Mouse (Mus musculus) embryonic facial prominence, embryonic 14.5 days (tissue): ENCODE data around the gene Cttnbp2. TPM values are rescaled to one million over a fixed set of nuclear protein-coding genes. Genes with fewer than 3 reads are reported as not detected.

Source experiments
- ATAC-seq: fragments of 200-750 bp; cut with Nextera tagmentation; 2 replicates; pipeline ENCODE4 v1.8.0; 2017; ENCODE audit warnings: low read depth, moderate number of reproducible peaks, moderate TSS enrichment
- DNase-seq: peaks from one replicate; pipeline ENCODE4 v3.0.0-alpha.2; 2015; ENCODE audit warnings: low spot score
- H3K27ac ChIP-seq: fragments of 300-500 bp; sonication (generic); replicated peaks from 2 replicates; pipeline ENCODE4 v1.5.1; 2014; ENCODE audit warnings: low read depth, mild to moderate bottlenecking, low read length, moderate library complexity
- H3K27me3 ChIP-seq: fragments of 300-500 bp; sonication (generic); replicated peaks from 2 replicates; pipeline ENCODE4 v1.6.1; 2014; ENCODE audit warnings: low read length; ENCODE audit not compliant: control insufficient read depth, insufficient read depth
- H3K36me3 ChIP-seq: fragments of 300-500 bp; sonication (generic); 2 replicates; pipeline ENCODE4 v1.6.1; 2014; ENCODE audit warnings: low read length, mixed read lengths; ENCODE audit not compliant: control insufficient read depth, insufficient read depth
- H3K4me1 ChIP-seq: fragments of 300-500 bp; sonication (generic); 2 replicates; pipeline ENCODE4 v1.6.1; 2014; ENCODE audit warnings: antibody characterized with exemption, low read length; ENCODE audit not compliant: control insufficient read depth, insufficient read depth
- H3K4me2 ChIP-seq: fragments of 300-500 bp; sonication (generic); 2 replicates; pipeline ENCODE4 v1.6.1; 2014; ENCODE audit warnings: low read depth, mild to moderate bottlenecking, low read length, moderate library complexity, mixed read lengths
- H3K4me3 ChIP-seq: fragments of 300-500 bp; sonication (generic); 2 replicates; pipeline ENCODE4 v1.5.1; 2014; ENCODE audit warnings: low read depth, mild to moderate bottlenecking, low read length
- H3K9ac ChIP-seq: fragments of 300-500 bp; sonication (generic); 2 replicates; pipeline ENCODE4 v1.6.1; 2014; ENCODE audit warnings: low read depth, mild to moderate bottlenecking, low read length, moderate library complexity, mixed read lengths
- H3K9me3 ChIP-seq: fragments of 300-500 bp; sonication (generic); 2 replicates; pipeline ENCODE4 v1.6.1; 2016; ENCODE audit warnings: low read length; ENCODE audit not compliant: control insufficient read depth
- WGBS: fragments of 180-500 bp; shearing (Covaris S2); extraction: QIAGEN DNeasy Blood & Tissue Kit; methylation state at CpG from one replicate; pipeline ENCODE4 v1.1.7; 2014; 5-methylcytosine and 5-hydroxymethylcytosine counted together
- polyA plus RNA-seq: library from polyadenylated mRNA; unstranded; fragments of >200 nt; fragmentation: Nextera tagmentation; extraction: Ambion mirVana; gene quantifications from 2 replicates; pipeline ENCODE4 v1.2.1, GENCODE M21; 2014

The Cttnbp2 gene
- polyA plus RNA-seq, 1 experiment from 2014 or later, result 14.4 TPM

- Histone ChIP-seq H3K36me3 (no peaks in the 10 kb centered on the region), H3K27ac (peak overlapping the region; percentile 65), H3K4me1 (peaks cover 6% of the 10 kb centered on the region; the same call in 1 of the 2 replicates), H3K4me3 (peak overlapping the region; percentile 78), H3K9ac (peak overlapping the region; percentile 87), H3K4me2 (peak overlapping the region; percentile 87), H3K9me3 (peaks cover under 1% of the 10 kb centered on the region; the same call in 1 of the 2 replicates), H3K27me3 (peaks cover 11% of the 10 kb centered on the region)
- ATAC-seq (peak; percentile 48), DNase-seq (no peak)
- 2% methylated on average over 27 of the region's 28 CpGs for WGBS
Measured at GRCm38 (mm10) chr6:18513611-18514473, 801 bp downstream of the Cttnbp2 start.

- H3K36me3 ChIP-seq, result no peaks in the 10 kb centered on the region
- H3K9ac ChIP-seq, result no peak overlapping the region
- H3K27ac ChIP-seq, result no peak overlapping the region
- no peak for DNase-seq
- no peak overlapping the region for H3K4me3 ChIP-seq
- 60% methylated on average over 6 of the region's 6 CpGs for WGBS
- no peak overlapping the region for H3K4me2 ChIP-seq
- no peaks in the 10 kb centered on the region for H3K9me3 ChIP-seq
- H3K27me3 ChIP-seq, result peaks cover 11% of the 10 kb centered on the region
- peaks cover 6% of the 10 kb centered on the region for H3K4me1 ChIP-seq
- ATAC-seq, result no peak
Measured at GRCm38 (mm10) chr6:18511886-18512285, 2.8 kb downstream of the Cttnbp2 start.

DNA sequence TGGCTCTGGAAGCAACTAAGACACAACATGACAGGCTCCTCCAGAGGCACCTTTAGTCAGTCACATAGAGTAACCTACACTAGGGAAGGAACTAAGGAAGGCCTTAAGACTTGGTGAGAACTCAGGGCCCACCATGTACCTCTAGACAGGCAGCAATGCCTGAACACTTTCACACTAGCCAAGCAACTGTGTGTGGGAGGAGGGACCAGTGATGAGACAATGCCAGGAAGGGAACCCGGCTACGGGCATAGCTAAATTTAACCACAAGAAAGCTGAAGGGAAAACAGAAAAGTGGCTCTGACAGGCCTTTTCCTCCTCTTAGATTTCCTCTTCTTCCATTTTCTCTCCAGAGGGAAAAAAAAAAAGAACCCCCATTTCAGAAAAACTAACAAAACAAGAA, 6.6 kb downstream of the Cttnbp2 start:
- H3K27ac ChIP-seq, result no peak overlapping the region

DNA sequence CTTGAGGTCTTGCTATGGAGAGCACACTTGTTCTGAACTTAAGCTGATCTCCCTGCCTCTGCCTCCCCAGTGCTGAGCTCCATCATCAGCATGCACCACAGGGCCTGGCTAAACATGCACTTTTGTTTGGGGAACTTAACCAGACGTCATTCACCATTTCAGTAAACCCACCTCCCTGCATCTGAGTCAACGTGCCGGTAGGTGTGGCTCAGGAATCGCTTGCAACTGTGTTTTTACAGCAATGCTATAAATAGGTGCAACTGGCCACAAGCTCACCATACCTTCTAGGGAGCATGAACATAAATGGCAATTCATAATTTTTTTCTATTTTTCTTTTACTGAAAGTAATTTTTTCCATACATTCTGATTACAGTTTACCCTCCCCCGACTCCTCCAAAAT, 14.8 kb downstream of the Cttnbp2 start:
- 59% methylated on average over 5 of the region's 5 CpGs for WGBS
- no peaks in the 10 kb centered on the region for H3K27me3 ChIP-seq
- H3K27ac ChIP-seq, result no peak overlapping the region
- no peaks in the 10 kb centered on the region for H3K9me3 ChIP-seq
- no peak overlapping the region for H3K4me2 ChIP-seq
- H3K36me3 ChIP-seq, result no peaks in the 10 kb centered on the region; the same call in 1 of the 2 replicates
- DNase-seq (no peak), ATAC-seq (no peak)
- H3K4me3 ChIP-seq, result no peak overlapping the region
- no peak overlapping the region for H3K9ac ChIP-seq
- no peaks in the 10 kb centered on the region for H3K4me1 ChIP-seq

More for the DNA sequence above, 6.6 kb downstream of the Cttnbp2 start:
- Histone ChIP-seq H3K4me3 (no peak overlapping the region), H3K36me3 (no peaks in the 10 kb centered on the region), H3K9me3 (no peaks in the 10 kb centered on the region), H3K4me1 (peaks cover 2% of the 10 kb centered on the region), H3K27me3 (no peaks in the 10 kb centered on the region), H3K4me2 (no peak overlapping the region), H3K9ac (no peak overlapping the region)
- WGBS, result 38% methylated on average over 2 of the region's 2 CpGs
- no peak for ATAC-seq
- no peak for DNase-seq

DNA sequence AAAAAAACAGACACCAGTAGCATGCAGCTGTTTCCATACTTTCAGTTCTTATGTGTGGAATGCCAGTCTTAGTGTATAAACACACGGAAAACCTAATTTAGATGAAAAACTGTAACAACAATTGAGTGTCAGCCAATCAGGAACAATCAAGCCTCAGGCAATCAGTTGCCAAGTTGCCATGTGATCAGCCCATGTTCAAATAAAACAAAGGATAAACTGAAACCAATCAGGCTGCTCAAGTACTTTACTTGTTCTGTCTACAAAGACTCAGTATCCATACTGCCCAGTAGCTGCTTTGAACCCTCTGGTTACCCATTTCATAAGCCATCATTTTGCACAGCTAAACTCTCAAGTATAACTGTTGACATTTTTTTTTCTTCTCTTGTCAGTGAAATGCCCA, 21.7 kb downstream of the Cttnbp2 start:
- DNase-seq, result peak; percentile 11
- Histone ChIP-seq H3K4me1 (no peaks in the 10 kb centered on the region), H3K27ac (no peak overlapping the region), H3K4me2 (no peak overlapping the region), H3K9ac (no peak overlapping the region), H3K9me3 (no peaks in the 10 kb centered on the region), H3K4me3 (no peak overlapping the region), H3K27me3 (no peaks in the 10 kb centered on the region), H3K36me3 (peaks cover 5% of the 10 kb centered on the region; the same call in 1 of the 2 replicates)
- 40% methylated on average over 1 of the region's 1 CpGs for WGBS
- ATAC-seq, result no peak; the same call in 1 of the 2 replicates

DNA sequence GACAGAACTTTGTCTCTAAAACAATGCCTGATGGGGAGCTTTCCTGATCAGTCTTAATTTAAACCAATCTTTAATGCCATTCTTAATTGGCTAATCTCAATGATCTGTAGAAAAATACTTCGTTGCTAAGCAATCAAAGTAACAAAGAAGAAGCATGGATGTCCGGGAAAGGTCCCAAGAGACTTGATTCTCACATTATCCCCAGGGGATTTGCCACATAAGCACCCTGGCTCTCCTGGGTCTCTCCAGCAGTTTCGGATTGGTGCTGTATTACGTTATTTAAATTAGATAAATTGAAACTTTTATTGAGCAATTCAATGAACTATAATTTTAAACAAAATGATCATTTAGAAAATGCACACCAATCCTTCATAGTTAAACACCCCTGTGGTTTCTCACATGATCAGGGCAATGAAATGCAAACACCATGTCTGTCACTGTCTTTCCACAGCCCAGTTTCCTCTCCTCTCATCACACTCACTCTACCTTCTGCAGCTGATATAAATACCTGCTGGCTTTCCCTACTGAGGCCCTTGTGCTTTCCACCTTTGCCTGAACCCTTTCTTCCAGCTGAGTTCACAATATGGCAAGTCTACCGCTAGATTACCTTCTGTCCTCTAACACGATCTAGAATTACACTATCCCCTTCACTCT, 22.3 kb downstream of the Cttnbp2 start:
- Histone ChIP-seq H3K9me3 (no peaks in the 10 kb centered on the region), H3K9ac (no peak overlapping the region), H3K27ac (no peak overlapping the region), H3K4me3 (no peak overlapping the region), H3K36me3 (peaks cover 5% of the 10 kb centered on the region; the same call in 1 of the 2 replicates), H3K4me2 (no peak overlapping the region), H3K4me1 (no peaks in the 10 kb centered on the region), H3K27me3 (no peaks in the 10 kb centered on the region)
- no peak for DNase-seq
- WGBS, result 52% methylated on average over 6 of the region's 6 CpGs
- peak; percentile 22; the same call in 1 of the 2 replicates for ATAC-seq

DNA sequence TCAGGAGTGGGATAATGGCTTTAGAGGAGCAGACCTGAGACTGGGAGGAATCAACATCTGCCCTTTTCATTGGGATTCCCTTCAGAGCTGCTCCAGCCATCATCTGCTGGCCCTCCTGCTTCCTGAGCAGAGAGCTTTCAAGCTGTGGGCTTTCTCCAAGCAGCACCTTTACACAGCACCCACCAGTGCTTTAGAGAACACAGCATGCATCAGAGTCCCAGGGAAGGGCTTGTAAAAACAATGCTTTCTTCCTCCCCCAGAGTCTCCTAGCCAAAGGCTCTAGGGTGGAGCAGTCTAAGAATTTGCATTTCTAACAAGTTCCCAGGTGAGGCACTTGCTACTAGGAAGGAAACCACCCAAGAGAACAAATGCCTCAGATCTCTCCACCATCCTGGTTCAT, 29.6 kb downstream of the Cttnbp2 start:
- H3K27me3 ChIP-seq, result no peaks in the 10 kb centered on the region
- H3K4me3 ChIP-seq, result no peak overlapping the region
- no peak overlapping the region for H3K27ac ChIP-seq
- no peaks in the 10 kb centered on the region for H3K36me3 ChIP-seq
- no peaks in the 10 kb centered on the region for H3K9me3 ChIP-seq
- ATAC-seq, result no peak
- no peak overlapping the region for H3K4me2 ChIP-seq
- DNase-seq, result no peak
- 0 out of 2 replicates have a peak, but pooled peaks cover 5% of the 10 kb centered on the region for H3K4me1 ChIP-seq
- no peak overlapping the region for H3K9ac ChIP-seq

DNA sequence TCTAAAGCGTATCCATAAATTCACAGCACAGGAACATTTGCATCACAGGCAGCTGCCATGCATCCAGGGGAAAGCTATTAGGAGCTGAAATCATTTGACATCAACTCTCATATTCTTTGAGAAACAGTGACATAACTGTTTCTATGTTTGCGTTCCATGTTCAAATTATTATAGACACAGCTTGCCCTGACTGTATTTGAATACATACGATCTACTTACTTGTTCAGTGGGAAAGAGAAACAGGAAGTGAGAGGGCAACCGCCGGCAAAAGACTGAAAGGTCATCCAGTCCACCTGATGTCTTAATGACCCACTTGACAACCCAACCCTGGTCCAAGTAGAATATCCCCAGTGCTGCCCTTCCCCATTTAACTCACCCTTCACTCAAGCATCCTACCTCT, 30.6 kb downstream of the Cttnbp2 start:
- Histone ChIP-seq H3K36me3 (no peaks in the 10 kb centered on the region), H3K4me2 (no peak overlapping the region), H3K4me3 (no peak overlapping the region), H3K9me3 (no peaks in the 10 kb centered on the region), H3K4me1 (0 out of 2 replicates have a peak, but pooled peaks cover 5% of the 10 kb centered on the region), H3K9ac (no peak overlapping the region), H3K27me3 (no peaks in the 10 kb centered on the region), H3K27ac (no peak overlapping the region)
- WGBS, result 75% methylated on average over 5 of the region's 5 CpGs
- DNase-seq (no peak), ATAC-seq (no peak)
